Comparison of ENCODE assay signal across 11 mouse cellular contexts in genomic region chr15:97276660-97277153, GRCm38 (mm10). TPM values are rescaled to one million over a fixed set of nuclear protein-coding genes. Genes with fewer than 3 reads are reported as not detected.
DNase-seq lines count a peak whose midpoint lies in the region; ATAC-seq and TF ChIP-seq lines count a peak whose summit lies in the region.
"Had no signal": no experiment of that assay in that cellular context is flagged by ENCODE, and none has a peak within 500 bp of the region (broad histone marks: within the 10 kb centered on the region; RNA-seq: fewer than 3 reads in every experiment).

No protein-coding gene starts in this region.

- H3K27ac ChIP-seq in lung, postnatal 0 days (ENCODE audit: low read length): no peak overlapping the region
- H3K27ac ChIP-seq in forebrain, embryonic 11.5 days (ENCODE audit: low read depth, low read length): no peak overlapping the region
- H3K27ac ChIP-seq in intestine, postnatal 0 days (ENCODE audit: low read depth, low read length): no peak overlapping the region
- H3K27ac ChIP-seq in stomach, postnatal 0 days (replicated peaks): no peak overlapping the region
- H3K27ac ChIP-seq in cerebellum, adult 2 months (ENCODE audit: insufficient read depth, low read length): no peak overlapping the region
- H3K27ac ChIP-seq: embryonic facial prominence, embryonic 13.5 days; kidney, postnatal 0 days had no signal

- no peak for TF ChIP-seq POLR2A in cerebellum, adult 2 months (IDR thresholded peaks at IDR 0.05; ENCODE audit: borderline replicate concordance, insufficient read depth, low read length)

- TF ChIP-seq CTCF in lung, postnatal 0 days (IDR thresholded peaks at IDR 0.05): no peak
- no peak for TF ChIP-seq CTCF in intestine, postnatal 0 days (IDR thresholded peaks at IDR 0.05; ENCODE audit: low read depth)
- no peak for TF ChIP-seq CTCF in stomach, postnatal 0 days (IDR thresholded peaks at IDR 0.05; ENCODE audit: low read depth)
- TF ChIP-seq CTCF in cerebellum, adult 2 months (IDR thresholded peaks at IDR 0.05; ENCODE audit: borderline replicate concordance, insufficient read depth, low read depth, low read length): no peak

- H3K4me3 ChIP-seq in lung, postnatal 0 days (ENCODE audit: low read depth, low read length): no peak overlapping the region
- no peak overlapping the region for H3K4me3 ChIP-seq in forebrain, embryonic 11.5 days (ENCODE audit: low read depth, low read length)
- H3K4me3 ChIP-seq in intestine, postnatal 0 days (ENCODE audit: low read depth, low read length): no peak overlapping the region
- H3K4me3 ChIP-seq in stomach, postnatal 0 days (ENCODE audit: low read depth, low read length): no peak overlapping the region
- H3K4me3 ChIP-seq in cerebellum, adult 2 months (replicated peaks; ENCODE audit: insufficient read depth, low read depth, low read length): no peak overlapping the region
- H3K4me3 ChIP-seq: embryonic facial prominence, embryonic 13.5 days had no signal

- 61% methylated on average over 20 of the region's 20 CpGs for WGBS in lung, postnatal 0 days
- WGBS in forebrain, embryonic 11.5 days: 45% methylated on average over 20 of the region's 20 CpGs
- 41% methylated on average over 20 of the region's 20 CpGs for WGBS in intestine, postnatal 0 days
- WGBS in stomach, postnatal 0 days: 45% methylated on average over 20 of the region's 20 CpGs
- 72% methylated on average over 20 of the region's 20 CpGs for WGBS in cerebellum, adult 2 months

- ATAC-seq in lung, postnatal 0 days: peak; percentile 50
- peak; percentile 55 for ATAC-seq in forebrain, embryonic 11.5 days (replicated peaks; ENCODE audit: low FRiP score)
- ATAC-seq in intestine, postnatal 0 days: peak; percentile 63
- peak; percentile 77 for ATAC-seq in stomach, postnatal 0 days (ENCODE audit: low FRiP score, low TSS enrichment)

- H3K36me3 ChIP-seq in lung, postnatal 0 days (ENCODE audit: insufficient read depth, low read length): no peaks in the 10 kb centered on the region; the same call in 1 of the 2 replicates
- H3K36me3 ChIP-seq in forebrain, embryonic 11.5 days (ENCODE audit: control insufficient read depth, insufficient read depth, low read length): no peaks in the 10 kb centered on the region
- H3K36me3 ChIP-seq in intestine, postnatal 0 days (ENCODE audit: control insufficient read depth, insufficient read depth): no peaks in the 10 kb centered on the region
- no peaks in the 10 kb centered on the region for H3K36me3 ChIP-seq in stomach, postnatal 0 days (ENCODE audit: control insufficient read depth, insufficient read depth, low read length)
- H3K36me3 ChIP-seq: embryonic facial prominence, embryonic 13.5 days had no signal

- H3K4me1 ChIP-seq in lung, postnatal 0 days (ENCODE audit: insufficient read depth, low read depth, low read length): peaks cover 2% of the 10 kb centered on the region; the same call in 1 of the 2 replicates
- no peaks in the 10 kb centered on the region for H3K4me1 ChIP-seq in forebrain, embryonic 11.5 days (replicated peaks; ENCODE audit: control insufficient read depth, insufficient read depth, low read length)
- no peaks in the 10 kb centered on the region; the same call in 1 of the 2 replicates for H3K4me1 ChIP-seq in intestine, postnatal 0 days (replicated peaks; ENCODE audit: control insufficient read depth, insufficient read depth, low read length)
- no peaks in the 10 kb centered on the region for H3K4me1 ChIP-seq in stomach, postnatal 0 days (replicated peaks; ENCODE audit: control insufficient read depth, insufficient read depth)
- no peaks in the 10 kb centered on the region for H3K4me1 ChIP-seq in cerebellum, adult 2 months (ENCODE audit: control insufficient read depth, insufficient read depth, low read length)

- H3K9me3 ChIP-seq in lung, postnatal 0 days (ENCODE audit: low read length): no peaks in the 10 kb centered on the region
- no peaks in the 10 kb centered on the region for H3K9me3 ChIP-seq in forebrain, embryonic 11.5 days (ENCODE audit: control insufficient read depth, low read length)
- no peaks in the 10 kb centered on the region for H3K9me3 ChIP-seq in intestine, postnatal 0 days (ENCODE audit: control insufficient read depth)
- H3K9me3 ChIP-seq in stomach, postnatal 0 days (ENCODE audit: control insufficient read depth, low read length): no peaks in the 10 kb centered on the region
- H3K9me3 ChIP-seq: embryonic facial prominence, embryonic 13.5 days had no signal

- TF ChIP-seq EP300 in lung, postnatal 0 days (IDR thresholded peaks at IDR 0.05): no peak
- TF ChIP-seq EP300 in stomach, postnatal 0 days (optimal IDR thresholded peaks at IDR 0.05): no peak

- no peaks in the 10 kb centered on the region for H3K27me3 ChIP-seq in lung, postnatal 0 days (replicated peaks; ENCODE audit: insufficient read depth, low read length)
- no peaks in the 10 kb centered on the region for H3K27me3 ChIP-seq in forebrain, embryonic 11.5 days (ENCODE audit: control insufficient read depth, insufficient read depth, low read length)
- H3K27me3 ChIP-seq in intestine, postnatal 0 days (replicated peaks; ENCODE audit: control insufficient read depth, insufficient read depth, low read length): no peaks in the 10 kb centered on the region
- H3K27me3 ChIP-seq in stomach, postnatal 0 days (ENCODE audit: control insufficient read depth, insufficient read depth, low read length): no peaks in the 10 kb centered on the region
- no peaks in the 10 kb centered on the region for H3K27me3 ChIP-seq in cerebellum, adult 2 months (ENCODE audit: control insufficient read depth, insufficient read depth, low read length)
- H3K27me3 ChIP-seq: embryonic facial prominence, embryonic 13.5 days had no signal

- no peak overlapping the region for H3K4me2 ChIP-seq in lung, postnatal 0 days (replicated peaks; ENCODE audit: low read depth, low read length)
- H3K4me2 ChIP-seq in forebrain, embryonic 11.5 days (ENCODE audit: low read depth, low read length, severe bottlenecking): no peak overlapping the region
- no peak overlapping the region for H3K4me2 ChIP-seq in intestine, postnatal 0 days (replicated peaks; ENCODE audit: low read depth)
- no peak overlapping the region for H3K4me2 ChIP-seq in stomach, postnatal 0 days (replicated peaks; ENCODE audit: low read depth)
- H3K4me2 ChIP-seq: embryonic facial prominence, embryonic 13.5 days had no signal

- no peak overlapping the region for H3K9ac ChIP-seq in lung, postnatal 0 days (replicated peaks; ENCODE audit: low read depth)
- no peak overlapping the region for H3K9ac ChIP-seq in forebrain, embryonic 11.5 days (ENCODE audit: low read length)
- no peak overlapping the region for H3K9ac ChIP-seq in intestine, postnatal 0 days (ENCODE audit: low read depth, low read length)
- no peak overlapping the region for H3K9ac ChIP-seq in stomach, postnatal 0 days (ENCODE audit: low read length)
- H3K9ac ChIP-seq: embryonic facial prominence, embryonic 13.5 days had no signal

- peak; percentile 57 for DNase-seq in lung, postnatal 0 days (ENCODE audit: low spot score)
- DNase-seq in lung, postnatal 4 days: no peak
- DNase-seq in forebrain, embryonic 11.5 days (ENCODE audit: low spot score): no peak
- DNase-seq in stomach, postnatal 0 days (ENCODE audit: low spot score): peak; percentile 20
- DNase-seq in cerebellum, postnatal 4 days (ENCODE audit: low spot score in 2 of 2): no peak
- no peak for DNase-seq in cerebellum, adult 2 months
- DNase-seq: left cerebral cortex, postnatal 4 days; right cerebral cortex, postnatal 25 days had no signal

RNA-seq across cellular contexts. Expression of gene Amigo2, which starts 29.6 kb away (rescaled TPM):
- polyA plus RNA-seq in lung, postnatal 0 days (2015; fragmentation: Nextera tagmentation; extraction: Ambion mirVana): 12.3 and 12.9 TPM in 2 replicates
- 3.4 and 4.3 TPM in 2 replicates for polyA plus RNA-seq in forebrain, embryonic 11.5 days (2014; fragmentation: Nextera tagmentation; extraction: Ambion mirVana)
- 4.7 and 4.9 TPM in 2 replicates for polyA plus RNA-seq in intestine, postnatal 0 days (2015; fragmentation: Nextera tagmentation; extraction: Ambion mirVana)
- 2.6 and 2.9 TPM in 2 replicates for polyA plus RNA-seq in stomach, postnatal 0 days (2015; fragmentation: Nextera tagmentation; extraction: Ambion mirVana)
- polyA plus RNA-seq in cerebellum, adult 2 months (2012; rRNA removed): 6.1 and 6.6 TPM in 2 replicates

RNA-seq across cellular contexts. Expression of gene Pced1b, which starts 29.8 kb away (rescaled TPM):
- 8.9 and 9.0 TPM in 2 replicates for polyA plus RNA-seq in lung, postnatal 0 days (2015; fragmentation: Nextera tagmentation; extraction: Ambion mirVana)
- polyA plus RNA-seq in forebrain, embryonic 11.5 days (2014; fragmentation: Nextera tagmentation; extraction: Ambion mirVana): 3.9 and 5.1 TPM in 2 replicates
- polyA plus RNA-seq in intestine, postnatal 0 days (2015; fragmentation: Nextera tagmentation; extraction: Ambion mirVana): 1.6 and 1.8 TPM in 2 replicates
- polyA plus RNA-seq in stomach, postnatal 0 days (2015; fragmentation: Nextera tagmentation; extraction: Ambion mirVana): 1.6 and 1.8 TPM in 2 replicates
- 7.4 and 7.5 TPM in 2 replicates for polyA plus RNA-seq in cerebellum, adult 2 months (2012; rRNA removed)

Comparison
In these comparisons a context has a peak if more than half of its experiments do, and no peak if none do; other contexts are left out.
1. DNase-seq: peak in lung, postnatal 0 days (single experiment) and stomach, postnatal 0 days (single experiment); none in lung, postnatal 4 days (0 of 2), forebrain, embryonic 11.5 days (single experiment), cerebellum, postnatal 4 days (0 of 2) and cerebellum, adult 2 months (0 of 2).
2. Peak in every context shown above with its lines, with median percentiles within 50 percentile points of each other: ATAC-seq.